Mouse (Mus musculus) CD8-positive naive resting alpha-beta T cell, adult 57 days (primary cell): ENCODE data around the gene Igsf10. TPM values are rescaled to one million over a fixed set of nuclear protein-coding genes. Genes with fewer than 3 reads are reported as not detected.

Experiments
- total RNA-seq: library from RNA; stranded (reverse); gene quantifications from one replicate; pipeline ENCODE4 v1.2.4, GENCODE M21; 2023

Gene Igsf10
- total RNA-seq = not detected

DNA sequence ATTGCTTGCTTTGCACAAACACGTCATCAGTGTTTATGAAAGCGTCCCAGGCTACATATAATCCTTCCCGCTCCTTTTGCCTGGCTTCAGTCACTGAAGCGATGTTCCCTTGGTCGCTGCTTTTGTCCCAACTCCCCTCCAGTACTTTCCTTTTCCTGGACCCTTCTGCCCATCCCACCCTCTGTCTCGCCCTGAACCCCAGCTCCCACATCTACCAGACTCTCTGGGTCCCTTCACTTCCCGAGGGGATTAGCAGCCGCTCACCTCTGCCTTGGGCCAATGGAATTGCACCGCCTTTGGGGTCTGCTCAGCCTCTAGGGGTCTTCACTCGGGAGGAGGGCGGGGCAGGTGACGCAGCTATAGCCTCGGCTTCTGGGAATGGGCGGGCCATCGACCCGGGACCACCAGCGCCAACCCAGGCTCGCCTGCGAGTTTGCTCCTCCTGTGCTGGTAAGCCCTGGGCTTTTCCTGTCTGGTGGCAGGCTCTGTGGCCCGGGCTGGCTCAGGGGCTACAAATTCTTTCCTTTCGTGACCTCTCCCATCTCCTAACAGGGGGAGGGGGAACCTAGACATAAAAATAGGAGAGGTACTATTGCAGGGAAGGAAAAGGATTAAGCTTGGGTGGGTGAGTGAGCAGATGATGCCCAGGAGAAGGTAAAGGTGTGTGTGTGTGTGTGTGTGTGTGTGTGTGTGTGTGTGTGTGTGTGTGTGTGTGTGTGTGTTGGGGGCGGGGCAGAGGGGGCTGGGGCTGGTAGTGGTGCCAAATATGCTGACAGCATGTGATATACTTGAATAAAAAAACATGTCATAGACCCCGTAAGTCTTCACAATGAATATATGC lies at the start of gene Igsf10:
Gene Igsf10, minus strand, starts transcription at position 330 of the 841 bp plus-strand sequence.

Other genes with a start within 250 kb of the Igsf10 start
- 94.5 TPM for gene Gpr171, start 242.6 kb downstream of the Igsf10 start, total RNA-seq
- 1.8 TPM for gene P2ry14, start 190.8 kb downstream of the Igsf10 start, total RNA-seq
- not detected for gene Gpr87, start 149.3 kb downstream of the Igsf10 start, total RNA-seq
- 0.92 TPM for gene P2ry13, start 133.5 kb downstream of the Igsf10 start, total RNA-seq
- gene P2ry12, start 81.5 kb downstream of the Igsf10 start, total RNA-seq = 0.34 TPM